Mouse (Mus musculus): Measurements from ENCODE around the gene Psma6.

- TF ChIP-seq POLR2A (IDR thresholded peaks at IDR 0.05; ENCODE audit: low read depth, low read length) (no peak), CTCF (IDR thresholded peaks at IDR 0.05; ENCODE audit: borderline replicate concordance, insufficient read depth, low read length) (no peak)
These were observed 40.0 kb upstream of the Psma6 start for GRCm38 (mm10) chr12:55343998-55344397.
